Mouse (Mus musculus) olfactory bulb, adult 2 months (tissue): ENCODE data around the gene Gatad2a. TPM values are rescaled to one million over a fixed set of nuclear protein-coding genes. Genes with fewer than 3 reads are reported as not detected.
"Not testable (repeated sequence)": the region's sequence is repeated elsewhere in the genome, so short reads cannot be mapped to it uniquely, and the experiment has no call there.

Source experiments
- H3K27ac ChIP-seq: fragments of 200-500 bp; 2 replicates; pipeline ENCODE4 v1.5.1; 2012; ENCODE audit warnings: low read depth, low read length; ENCODE audit not compliant: insufficient read depth
- H3K4me1 ChIP-seq: fragments of 200-500 bp; 2 replicates; pipeline ENCODE4 v1.6.1; 2012; ENCODE audit warnings: low read length; ENCODE audit not compliant: control insufficient read depth, insufficient read depth
- H3K4me3 ChIP-seq: fragments of 200-500 bp; 2 replicates; pipeline ENCODE4 v1.5.1; 2012; ENCODE audit warnings: mild to moderate bottlenecking, low read depth, low read length, moderate library complexity; ENCODE audit not compliant: insufficient read depth
- CTCF ChIP-seq: fragments of 200-500 bp; IDR thresholded peaks from 2 replicates; pipeline ENCODE4 v1.5.1; 2012; ENCODE audit warnings: low read depth, mild to moderate bottlenecking, low read length, moderate library complexity; ENCODE audit not compliant: insufficient read depth
- POLR2A ChIP-seq: fragments of 200-500 bp; IDR thresholded peaks from 2 replicates; pipeline ENCODE4 v1.6.1; 2012; ENCODE audit warnings: mild to moderate bottlenecking, low read depth, low read length, moderate library complexity; ENCODE audit not compliant: insufficient read depth
- WGBS: fragments of 180-500 bp; shearing (Covaris S2); methylation state at CpG from one replicate; pipeline ENCODE4 v1.1.7; 2018; 5-methylcytosine and 5-hydroxymethylcytosine counted together
- polyA plus RNA-seq: library from polyadenylated mRNA; stranded (reverse); fragments of >200 nt; gene quantifications from 2 replicates; pipeline ENCODE4 v1.2.4, GENCODE M21; 2012; ENCODE audit warnings: low replicate concordance; ENCODE audit not compliant: missing spikeins, insufficient read depth, insufficient read length

The Gatad2a gene
- polyA plus RNA-seq, 1 experiment, result not detected

GRCm38 (mm10) chr8:69954642-69955041 lies 41.5 kb downstream of the Gatad2a start:
- H3K4me1 ChIP-seq, result peaks cover 3% of the 10 kb centered on the region; the same call in 1 of the 2 replicates
- H3K4me3 ChIP-seq, result no peak overlapping the region
- 72% methylated on average over 1 of the region's 1 CpGs for WGBS
- TF ChIP-seq POLR2A (no peak), CTCF (no peak)
- no peak overlapping the region for H3K27ac ChIP-seq

DNA sequence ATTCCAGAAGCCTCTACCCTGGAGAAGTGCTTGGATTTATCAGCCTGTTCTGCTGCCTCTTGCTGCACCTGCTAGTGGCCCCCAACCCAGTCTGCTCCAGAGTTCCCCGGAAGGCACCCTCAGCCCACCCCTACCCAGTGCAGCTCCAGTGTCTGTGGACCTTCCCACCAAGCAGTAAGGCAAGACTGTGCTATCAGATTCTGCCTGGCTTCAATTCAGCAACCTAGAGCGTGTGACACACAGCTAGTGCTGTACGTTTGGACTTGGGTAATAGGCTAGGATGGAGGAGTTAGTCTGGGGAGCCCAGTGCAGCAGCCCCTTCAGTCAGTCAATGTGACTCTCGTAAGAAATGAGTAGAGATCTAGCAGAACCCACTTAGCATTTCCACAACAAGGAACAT lies 42.0 kb downstream of the Gatad2a start:
- H3K27ac ChIP-seq, result no peak overlapping the region
- 28% methylated on average over 4 of the region's 4 CpGs for WGBS
- H3K4me1 ChIP-seq, result peaks cover 3% of the 10 kb centered on the region; the same call in 1 of the 2 replicates
- TF ChIP-seq POLR2A (no peak), CTCF (no peak)
- no peak overlapping the region for H3K4me3 ChIP-seq

- TF ChIP-seq POLR2A (no peak), CTCF (no peak)
- peaks cover 3% of the 10 kb centered on the region; the same call in 1 of the 2 replicates for H3K4me1 ChIP-seq
- H3K27ac ChIP-seq, result no peak overlapping the region
- no peak overlapping the region for H3K4me3 ChIP-seq
- 97% methylated on average over 2 of the region's 2 CpGs for WGBS
Measured at GRCm38 (mm10) chr8:69950300-69950699, 45.9 kb downstream of the Gatad2a start.

- H3K27ac ChIP-seq, H3K4me1 ChIP-seq, H3K4me3 ChIP-seq: not testable (repeated sequence)
- 85% methylated on average over 3 of the region's 3 CpGs for WGBS
Measured at GRCm38 (mm10) chr8:69942495-69942894, 53.7 kb downstream of the Gatad2a start.

GRCm38 (mm10) chr8:69940386-69940785 lies 55.8 kb downstream of the Gatad2a start:
- TF ChIP-seq POLR2A, result no peak
- no peak for TF ChIP-seq CTCF
- Histone ChIP-seq H3K4me3 (no peak overlapping the region), H3K27ac (no peak overlapping the region), H3K4me1 (peaks cover 4% of the 10 kb centered on the region; the same call in 1 of the 2 replicates)
- 94% methylated on average over 2 of the region's 2 CpGs for WGBS

GRCm38 (mm10) chr8:69939633-69940032 lies 56.6 kb downstream of the Gatad2a start:
- Histone ChIP-seq H3K4me1 (peaks cover 4% of the 10 kb centered on the region; the same call in 1 of the 2 replicates), H3K27ac (no peak overlapping the region), H3K4me3 (no peak overlapping the region)
- no peak for TF ChIP-seq POLR2A
- TF ChIP-seq CTCF, result no peak
- 62% methylated on average over 3 of the region's 3 CpGs for WGBS

- Histone ChIP-seq H3K4me3 (no peak overlapping the region), H3K27ac (no peak overlapping the region), H3K4me1 (peaks cover 4% of the 10 kb centered on the region; the same call in 1 of the 2 replicates)
- 92% methylated on average over 6 of the region's 6 CpGs for WGBS
- no peak for TF ChIP-seq CTCF
- TF ChIP-seq POLR2A, result no peak
Measured at GRCm38 (mm10) chr8:69938245-69938982, 57.8 kb downstream of the Gatad2a start.

DNA sequence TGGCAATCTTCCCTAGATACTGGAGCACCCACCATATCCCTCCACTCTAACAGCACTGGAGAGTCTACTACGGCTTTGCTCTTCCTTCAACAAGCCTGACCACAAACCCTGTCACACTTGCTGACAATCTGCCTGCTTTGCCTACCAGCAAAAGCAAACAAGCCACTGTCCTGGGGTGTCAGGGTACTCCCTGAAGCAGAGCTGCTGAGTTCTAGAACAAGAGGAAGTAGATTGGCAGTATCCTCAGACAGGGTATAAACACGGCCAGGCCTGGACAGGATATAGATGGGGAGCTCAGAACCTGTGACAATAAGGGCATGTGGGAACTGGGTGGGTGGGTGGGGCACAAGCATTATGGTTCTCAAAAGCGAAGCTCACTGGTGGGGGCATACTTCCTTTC lies 58.7 kb downstream of the Gatad2a start:
- H3K4me3 ChIP-seq, result no peak overlapping the region
- peaks cover 4% of the 10 kb centered on the region; the same call in 1 of the 2 replicates for H3K4me1 ChIP-seq
- H3K27ac ChIP-seq, result no peak overlapping the region
- TF ChIP-seq POLR2A, result no peak
- no peak for TF ChIP-seq CTCF
- WGBS, result 85% methylated on average over 3 of the region's 3 CpGs

GRCm38 (mm10) chr8:69936050-69936794 lies 60.0 kb downstream of the Gatad2a start:
- TF ChIP-seq POLR2A, result no peak
- no peak for TF ChIP-seq CTCF
- WGBS, result 55% methylated on average over 7 of the region's 7 CpGs
- Histone ChIP-seq H3K4me3 (no peak overlapping the region), H3K4me1 (peaks cover 4% of the 10 kb centered on the region; the same call in 1 of the 2 replicates), H3K27ac (no peak overlapping the region)
